In genomic region chr7:82244701-82245100, GRCm38 (mm10) we compare ENCODE assay signal across 28 mouse cellular contexts.
DNase-seq lines count a peak whose midpoint lies in the region; TF ChIP-seq lines count a peak whose summit lies in the region.
"Had no signal": no experiment of that assay in that cellular context is flagged by ENCODE, and none has a peak within 500 bp of the region (broad histone marks: within the 10 kb centered on the region; RNA-seq: fewer than 3 reads in every experiment).

No protein-coding gene starts in this region.

- 0 out of 2 replicates have a peak overlapping the region, but pooled peaks have one; percentile 16 for H3K27ac ChIP-seq in left cerebral cortex, adult 2 months
- H3K27ac ChIP-seq: embryonic facial prominence, embryonic 10.5 days; embryonic facial prominence, embryonic 13.5 days; forebrain, embryonic 12.5 days; forebrain, embryonic 15.5 days; heart, adult 2 months; heart, embryonic 10.5 days; heart, embryonic 13.5 days; hindbrain, embryonic 14.5 days; hindbrain, postnatal 0 days had no signal

- no peak overlapping the region for H3K4me3 ChIP-seq in left cerebral cortex, adult 2 months
- H3K4me3 ChIP-seq: embryonic facial prominence, embryonic 10.5 days; embryonic facial prominence, embryonic 13.5 days; erythroblast, embryonic 14.5 days; forebrain, embryonic 12.5 days; forebrain, embryonic 15.5 days; heart, adult 2 months; heart, embryonic 10.5 days; heart, embryonic 13.5 days had no signal

- peak; percentile 12 to 28 for DNase-seq in frontal cortex, postnatal 36 days (ENCODE audit: low spot score in 2 of 2)
- no peak for DNase-seq in frontal cortex, postnatal 14 days (ENCODE audit: low spot score in 2 of 2)
- DNase-seq in left cerebral cortex, adult 2 months (ENCODE audit: extremely low spot score in 1 of 2, low spot score in 2 of 2), result no peak
- DNase-seq in left cerebral cortex, adult 18-20 months (ENCODE audit: low spot score in 2 of 2), result no peak
- peak; percentile 58 for DNase-seq in right cerebral cortex, postnatal 25 days
- DNase-seq in right cerebral cortex, adult 18-20 months, result no peak
- no peak for DNase-seq in embryo, embryonic 9.5 days (ENCODE audit: extremely low spot score)
- DNase-seq: adrenal gland, postnatal 10 days; adrenal gland, postnatal 36 days; B cell, adult 2 months; cerebellum, adult 11 months; cerebellum, adult 2 months; cerebellum, adult 9-11 months; cerebellum, postnatal 25 days; gastrocnemius, postnatal 10 days; gastrocnemius, postnatal 36 days; heart, adult 2 months; heart, postnatal 14 days; heart, postnatal 4 days had no signal

- no peak for TF ChIP-seq CTCF in left cerebral cortex, adult 2 months (IDR thresholded peaks at IDR 0.05)

- intact Hi-C loops in left cerebral cortex, adult 2 months (cut with DNase I), result no loop called here

Comparison
In these comparisons a context has a peak if more than half of its experiments do, and no peak if none do; other contexts are left out.
1. DNase-seq: peak in frontal cortex, postnatal 36 days (2 of 2) and right cerebral cortex, postnatal 25 days (single experiment); none in frontal cortex, postnatal 14 days (0 of 2), left cerebral cortex, adult 2 months (0 of 2), left cerebral cortex, adult 18-20 months (0 of 2), right cerebral cortex, adult 18-20 months (single experiment) and embryo, embryonic 9.5 days (single experiment).